Mouse (Mus musculus) frontal cortex, postnatal 14 days (tissue): ENCODE measurements around the gene Atp6v1c2.

Experiments
- DNase-seq, 2 experiments: peaks; one replicate each; pipeline ENCODE4 v3.0.0; 2022; ENCODE audit warnings: low spot score in 2 of 2

The Atp6v1c2 gene

GRCm38 (mm10) chr12:17329259-17329658 is at the start of gene Atp6v1c2:
Gene Atp6v1c2, minus strand, starts transcription at chr12:17329359.
- DNase-seq = no peak

GRCm38 (mm10) chr12:17376521-17376920 is 47.4 kb upstream of the Atp6v1c2 start:
- no peak for DNase-seq

DNA sequence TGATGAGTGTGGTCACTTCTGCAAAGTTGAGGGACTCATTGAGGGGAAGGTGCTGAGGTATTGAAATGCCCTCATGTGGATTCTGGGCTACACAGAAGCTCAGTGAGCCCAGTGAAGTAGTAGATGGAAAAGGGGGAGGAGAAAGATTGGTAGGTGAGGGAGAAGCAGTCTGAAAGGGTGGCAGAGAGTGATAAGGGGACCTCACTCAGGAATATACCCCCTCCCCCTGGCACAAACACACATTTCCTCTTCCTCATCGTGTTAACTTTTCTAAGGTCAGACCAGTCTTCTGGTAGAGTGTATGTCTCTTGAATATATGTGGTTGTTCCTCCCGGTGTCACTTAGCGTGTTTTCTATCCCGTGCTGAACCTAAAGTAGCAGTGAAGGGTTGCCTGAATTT is 46.1 kb upstream of the Atp6v1c2 start:
- DNase-seq = no peak

DNA sequence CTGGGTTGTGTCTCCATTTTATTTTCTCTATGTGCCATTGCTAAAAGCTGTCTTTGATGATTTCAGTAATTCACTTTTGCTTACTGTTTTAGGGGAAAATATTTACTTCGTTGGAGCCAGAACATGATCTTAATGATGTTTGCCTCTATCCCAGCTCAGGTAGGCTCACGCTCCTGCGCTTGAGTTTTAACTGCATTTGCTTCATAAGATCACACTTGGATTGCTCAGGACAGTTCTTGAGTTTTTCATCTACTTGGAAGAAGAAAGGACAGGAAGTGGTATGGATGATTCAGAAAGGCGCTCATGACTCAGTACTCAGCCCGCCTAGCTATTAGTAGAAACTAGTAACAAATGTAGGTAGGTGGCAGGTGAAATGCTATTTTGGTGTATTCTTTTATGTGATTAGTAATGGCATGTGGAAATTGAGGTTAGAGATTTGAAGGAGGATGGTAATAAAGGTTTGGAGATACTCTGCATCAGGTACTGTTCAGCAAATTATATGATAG is 44.4 kb upstream of the Atp6v1c2 start:
- no peak for DNase-seq

- DNase-seq = no peak
Measured at GRCm38 (mm10) chr12:17372696-17373095, 43.5 kb upstream of the Atp6v1c2 start.

- DNase-seq = no peak
Measured at GRCm38 (mm10) chr12:17371589-17372235, 42.6 kb upstream of the Atp6v1c2 start.

- DNase-seq = no peak
Measured at GRCm38 (mm10) chr12:17369551-17370325, 40.6 kb upstream of the Atp6v1c2 start.

- no peak for DNase-seq
Measured at GRCm38 (mm10) chr12:17369111-17369510, 40.0 kb upstream of the Atp6v1c2 start.

DNA sequence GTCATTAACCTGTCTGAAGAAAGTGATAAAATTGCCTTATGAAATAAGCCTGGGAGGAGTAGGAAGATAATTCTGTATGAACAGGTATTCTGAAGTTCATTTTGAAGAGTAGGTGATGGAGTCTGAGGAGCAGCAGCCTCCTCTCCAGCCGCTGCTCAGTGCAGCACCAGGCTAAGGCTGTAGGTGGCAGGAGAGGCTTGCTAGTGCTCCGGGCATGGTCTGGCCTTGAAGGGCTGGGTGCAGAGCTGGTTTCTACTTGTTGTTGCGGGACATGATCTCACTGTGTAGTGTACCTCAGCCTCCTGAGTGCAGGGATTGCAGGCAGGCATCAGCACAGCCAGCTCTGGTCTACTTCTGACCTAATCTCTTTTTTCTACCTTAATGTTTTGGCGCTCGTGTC is 37.8 kb upstream of the Atp6v1c2 start:
- peak; percentile 41 to 50 for DNase-seq

- no peak for DNase-seq
Measured at GRCm38 (mm10) chr12:17362316-17362715, 33.2 kb upstream of the Atp6v1c2 start.

DNA sequence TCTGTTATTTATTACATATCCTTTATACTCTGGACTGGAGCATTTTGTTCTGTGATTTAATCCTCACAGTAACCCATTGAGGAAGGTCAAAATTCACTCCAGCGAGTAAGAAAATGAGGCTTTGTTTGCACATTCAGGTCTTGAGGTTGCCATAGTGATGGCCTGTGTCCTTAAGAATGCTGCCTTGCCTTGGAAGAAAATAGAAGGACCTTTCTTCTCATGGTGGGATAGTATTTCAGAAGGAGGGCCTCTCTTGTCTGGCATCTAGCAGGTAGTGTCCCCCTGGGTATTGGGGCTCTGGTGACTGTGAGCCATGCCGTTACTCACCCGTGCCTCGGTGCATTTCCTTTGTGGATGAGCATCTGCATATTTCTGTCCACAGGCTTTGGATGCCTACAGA is 31.5 kb upstream of the Atp6v1c2 start:
- DNase-seq = no peak

DNA sequence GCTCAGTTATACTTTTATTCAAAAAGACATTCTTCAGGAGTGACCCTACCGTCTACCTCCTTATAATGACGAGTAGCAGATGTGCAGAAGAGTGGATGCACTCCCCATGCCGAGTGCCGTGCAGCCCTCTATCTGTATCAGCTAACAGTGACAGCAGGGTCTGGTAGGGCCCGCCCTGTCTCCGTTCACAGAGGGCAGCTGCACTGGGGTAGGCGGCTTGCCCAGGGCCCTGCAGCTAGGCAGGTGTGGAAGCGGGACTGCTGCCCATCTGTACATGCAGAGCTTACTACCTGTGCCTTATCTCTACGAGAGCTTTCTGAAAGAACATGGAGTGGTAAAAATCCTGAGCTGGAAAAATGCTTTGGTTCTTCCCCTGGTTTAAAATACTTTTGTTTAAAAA is 30.9 kb upstream of the Atp6v1c2 start:
- DNase-seq = no peak

GRCm38 (mm10) chr12:17358981-17359380 is 29.8 kb upstream of the Atp6v1c2 start:
- no peak for DNase-seq

DNA sequence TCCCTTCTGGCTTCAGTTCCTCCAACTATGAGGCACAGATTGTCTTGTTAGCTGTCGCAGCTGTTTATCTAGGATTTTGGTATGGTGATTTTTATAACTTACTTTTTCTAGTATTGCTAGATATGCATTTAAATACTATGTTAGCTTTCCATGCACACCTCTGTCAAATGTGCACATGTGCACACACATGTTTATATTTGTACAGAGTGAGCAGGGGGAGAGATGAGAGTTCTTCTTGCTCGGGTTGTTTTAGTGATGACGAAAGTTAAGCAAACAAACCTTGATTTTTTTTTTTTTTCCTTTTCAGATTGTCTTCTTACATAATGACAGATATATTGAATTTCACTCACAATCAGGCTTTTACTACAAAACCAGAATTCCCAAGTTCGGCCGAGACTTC is 28.6 kb upstream of the Atp6v1c2 start:
- DNase-seq = no peak

GRCm38 (mm10) chr12:17356853-17357252 is 27.7 kb upstream of the Atp6v1c2 start:
- no peak for DNase-seq

- no peak for DNase-seq
Measured at GRCm38 (mm10) chr12:17350106-17350505, 20.9 kb upstream of the Atp6v1c2 start.

- peak; percentile 74 to 82 for DNase-seq
Measured at GRCm38 (mm10) chr12:17348048-17349036, 19.2 kb upstream of the Atp6v1c2 start, which contains the start of gene Nol10. Gene Nol10, plus strand, starts transcription at chr12:17348458.

GRCm38 (mm10) chr12:17347327-17348047 is 18.3 kb upstream of the Atp6v1c2 start:
- DNase-seq = no peak

DNA sequence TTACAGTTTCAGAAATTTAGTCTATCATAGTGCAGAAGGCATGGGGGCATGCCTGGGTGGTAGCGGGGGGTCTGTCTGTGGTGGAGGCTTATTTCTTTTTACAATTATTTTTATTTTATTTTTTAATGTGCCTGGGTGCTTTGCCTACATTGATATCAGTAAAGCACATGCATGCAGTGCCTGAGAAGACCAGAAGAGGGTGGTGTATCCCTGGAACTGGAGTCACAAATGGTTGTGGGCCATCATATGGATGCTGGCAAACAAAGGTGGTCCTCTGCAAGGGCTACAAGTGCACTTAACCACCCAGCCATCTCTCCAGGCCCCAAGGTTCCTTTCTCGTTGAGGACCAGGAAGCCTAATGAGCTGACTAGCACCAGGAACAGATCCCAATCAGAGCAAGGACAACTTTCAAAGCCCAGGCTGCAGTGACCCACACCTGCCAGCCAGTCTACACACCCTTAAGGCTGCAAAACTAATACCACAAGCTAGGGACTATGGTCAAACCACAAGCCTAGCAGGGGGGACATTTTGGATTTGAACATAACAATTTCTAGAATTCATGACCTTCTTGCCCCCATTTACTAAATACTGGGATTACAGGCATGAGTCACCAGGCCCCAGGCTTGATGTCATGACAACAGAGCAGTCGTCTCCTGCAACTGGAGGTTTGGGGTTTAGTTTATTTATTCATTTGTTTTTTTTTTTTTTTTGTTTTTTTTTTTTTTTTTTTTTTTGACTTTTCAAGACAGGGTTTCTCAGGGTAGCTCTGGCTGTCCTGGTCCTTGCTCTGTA is 10.2 kb upstream of the Atp6v1c2 start:
- DNase-seq = no peak

DNA sequence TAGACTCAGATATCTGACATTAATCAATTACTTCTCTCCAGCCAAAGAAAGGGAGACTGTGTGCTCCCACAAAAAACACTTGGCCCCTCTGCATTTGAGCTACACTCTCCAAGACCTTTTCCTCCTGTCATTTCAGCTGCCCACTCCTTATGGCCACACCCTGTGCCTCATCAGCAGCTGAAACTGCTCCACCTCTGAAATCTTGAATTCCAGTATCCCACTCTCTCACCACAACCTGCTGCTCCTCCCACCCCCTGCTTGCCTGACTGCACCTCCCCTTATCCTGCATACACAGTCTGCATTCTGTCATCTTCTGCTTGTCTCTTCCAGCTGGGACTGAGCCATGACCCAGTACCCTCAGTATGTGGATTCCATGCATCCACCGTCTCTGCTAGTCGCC is 9.2 kb upstream of the Atp6v1c2 start:
- DNase-seq = no peak
